Mouse (Mus musculus) heart, postnatal 0 days (tissue): Measurements from ENCODE around the gene Tsnax. TPM values are rescaled to one million over a fixed set of nuclear protein-coding genes. Genes with fewer than 3 reads are reported as not detected.

Experiments
- ATAC-seq: fragments of 200-750 bp; cut with Nextera tagmentation; 2 replicates; pipeline ENCODE4 v1.8.0; 2017; ENCODE audit warnings: low read depth, moderate number of reproducible peaks, moderate library complexity; ENCODE audit not compliant: insufficient read depth
- DNase-seq: peaks from one replicate; pipeline ENCODE4 v3.0.0-alpha.2; 2016; ENCODE audit warnings: low spot score
- H3K27ac ChIP-seq: fragments of 300-500 bp; sonication (generic); 2 replicates; pipeline ENCODE4 v1.5.1; 2014; ENCODE audit warnings: low read depth, mild to moderate bottlenecking
- H3K27me3 ChIP-seq: fragments of 300-500 bp; sonication (generic); 2 replicates; pipeline ENCODE4 v1.6.1; 2014; ENCODE audit warnings: low read length, mixed read lengths; ENCODE audit not compliant: control insufficient read depth, insufficient read depth
- H3K36me3 ChIP-seq: fragments of 300-500 bp; sonication (generic); replicated peaks from 2 replicates; pipeline ENCODE4 v1.6.1; 2014; ENCODE audit warnings: low read length, mixed read lengths; ENCODE audit not compliant: control insufficient read depth, insufficient read depth
- H3K4me1 ChIP-seq: fragments of 300-500 bp; sonication (generic); 2 replicates; pipeline ENCODE4 v1.6.1; 2014; ENCODE audit warnings: antibody characterized with exemption; ENCODE audit not compliant: control insufficient read depth, insufficient read depth
- H3K4me2 ChIP-seq: fragments of 300-500 bp; sonication (generic); 2 replicates; pipeline ENCODE4 v1.6.1; 2014; ENCODE audit warnings: low read depth, mild to moderate bottlenecking, low read length, moderate library complexity
- H3K4me3 ChIP-seq: fragments of 300-500 bp; sonication (generic); 2 replicates; pipeline ENCODE4 v1.5.1; 2014; ENCODE audit warnings: low read depth, low read length
- H3K9ac ChIP-seq: fragments of 300-500 bp; sonication (generic); replicated peaks from 2 replicates; pipeline ENCODE4 v1.6.1; 2014; ENCODE audit warnings: low read depth, low read length, mixed read lengths
- H3K9me3 ChIP-seq: fragments of 300-500 bp; sonication (generic); replicated peaks from 2 replicates; pipeline ENCODE4 v1.6.1; 2016; ENCODE audit warnings: low read length; ENCODE audit not compliant: control insufficient read depth
- CTCF ChIP-seq: IDR thresholded peaks from 2 replicates; pipeline ENCODE4 v1.5.1; 2016; ENCODE audit warnings: antibody characterized with exemption, control low read depth, low read depth
- EP300 ChIP-seq: IDR thresholded peaks from 2 replicates; pipeline ENCODE4 v1.6.1; 2016; ENCODE audit warnings: antibody characterized with exemption, low read depth
- WGBS: fragments of 180-500 bp; shearing (Covaris S2); extraction: QIAGEN DNeasy Blood & Tissue Kit; methylation state at CpG from one replicate; pipeline ENCODE4 v1.1.7; 2014; 5-methylcytosine and 5-hydroxymethylcytosine counted together
- polyA plus RNA-seq: library from polyadenylated mRNA; unstranded; fragments of >200 nt; fragmentation: Nextera tagmentation; extraction: Ambion mirVana; gene quantifications from 2 replicates; pipeline ENCODE4 v1.2.1, GENCODE M21; 2015
- total RNA-seq: library from RNA; depleted of rRNA; stranded (reverse); fragments of >200 nt; gene quantifications from 2 replicates; pipeline ENCODE4 v1.2.3, GENCODE M21; 2014; ENCODE audit warnings: low replicate concordance

Gene Tsnax
- total and polyA plus RNA-seq, 2 experiments from 2014 or later = 48.3 to 76.6 TPM

- Histone ChIP-seq H3K27ac (no peak overlapping the region), H3K36me3 (no peaks in the 10 kb centered on the region), H3K4me3 (no peak overlapping the region), H3K27me3 (no peaks in the 10 kb centered on the region), H3K4me2 (no peak overlapping the region), H3K9ac (no peak overlapping the region), H3K4me1 (no peaks in the 10 kb centered on the region), H3K9me3 (no peaks in the 10 kb centered on the region; the same call in 1 of the 2 replicates)
- whole genome bisulfite sequencing = 56% methylated on average over 4 of the region's 4 CpGs
- no peak for TF ChIP-seq EP300
- TF ChIP-seq CTCF = no peak
- DNase-seq = no peak
- ATAC-seq = no peak
Observed at GRCm38 (mm10) chr8:124974254-124974653, 38.5 kb upstream of the Tsnax start.

- ATAC-seq = no peak
- Histone ChIP-seq H3K27ac (no peak overlapping the region), H3K9me3 (peaks cover 7% of the 10 kb centered on the region), H3K4me3 (no peak overlapping the region), H3K36me3 (no peaks in the 10 kb centered on the region), H3K9ac (no peak overlapping the region), H3K4me2 (no peak overlapping the region), H3K27me3 (no peaks in the 10 kb centered on the region), H3K4me1 (no peaks in the 10 kb centered on the region)
- no peak for TF ChIP-seq EP300
- no peak for TF ChIP-seq CTCF
- DNase-seq = no peak
- 89% methylated on average over 6 of the region's 6 CpGs for WGBS
Observed at GRCm38 (mm10) chr8:124976211-124976610, 36.6 kb upstream of the Tsnax start.

- DNase-seq (no peak), ATAC-seq (no peak)
- Histone ChIP-seq H3K4me3 (no peak overlapping the region), H3K36me3 (no peaks in the 10 kb centered on the region), H3K4me2 (no peak overlapping the region), H3K27me3 (no peaks in the 10 kb centered on the region), H3K9me3 (peaks cover 7% of the 10 kb centered on the region; the same call in 1 of the 2 replicates), H3K4me1 (no peaks in the 10 kb centered on the region), H3K27ac (no peak overlapping the region), H3K9ac (no peak overlapping the region)
- TF ChIP-seq CTCF (no peak), EP300 (no peak)
- 78% methylated on average over 7 of the region's 7 CpGs for WGBS
Observed at GRCm38 (mm10) chr8:124978026-124978425, 34.8 kb upstream of the Tsnax start.

- Histone ChIP-seq H3K27me3 (no peaks in the 10 kb centered on the region), H3K9me3 (peaks cover 7% of the 10 kb centered on the region; the same call in 1 of the 2 replicates), H3K36me3 (no peaks in the 10 kb centered on the region), H3K27ac (no peak overlapping the region), H3K9ac (no peak overlapping the region), H3K4me2 (no peak overlapping the region), H3K4me1 (no peaks in the 10 kb centered on the region), H3K4me3 (no peak overlapping the region)
- 87% methylated on average over 3 of the region's 3 CpGs for WGBS
- TF ChIP-seq EP300 = no peak
- TF ChIP-seq CTCF = no peak
- ATAC-seq = no peak
- DNase-seq = no peak
Observed at GRCm38 (mm10) chr8:124980036-124980435, 32.8 kb upstream of the Tsnax start.

- Histone ChIP-seq H3K4me1 (no peaks in the 10 kb centered on the region), H3K9ac (no peak overlapping the region)
- 78% methylated on average over 8 of the region's 8 CpGs for WGBS
Observed at GRCm38 (mm10) chr8:124980828-124981227, 32.0 kb upstream of the Tsnax start.

More at GRCm38 (mm10) chr8:124980828-124981227, 32.0 kb upstream of the Tsnax start:
- Histone ChIP-seq H3K4me3 (no peak overlapping the region), H3K4me2 (no peak overlapping the region), H3K27me3 (no peaks in the 10 kb centered on the region), H3K27ac (no peak overlapping the region), H3K9me3 (peaks cover 7% of the 10 kb centered on the region; the same call in 1 of the 2 replicates), H3K36me3 (no peaks in the 10 kb centered on the region)
- ATAC-seq (no peak), DNase-seq (no peak)
- TF ChIP-seq CTCF (no peak), EP300 (no peak)
